Mouse (Mus musculus) CH12.LX (cell line): Measurements from ENCODE around the gene Gzmg.

Source experiments
- CTCF ChIP-seq, 2 experiments: IDR thresholded peaks in 1 of 2; conservative IDR thresholded peaks in 1 of 2; 2 replicates each; pipeline ENCODE4 v1.5.1; 2011 to 2012; ENCODE audit warnings: low read depth in 2 of 2, low read length in 2 of 2, improper control_type of control experiment in 1 of 2, inconsistent platforms in 1 of 2, mild to moderate bottlenecking in 1 of 2, moderate library complexity in 1 of 2
- GABPA ChIP-seq: IDR thresholded peaks from 2 replicates; pipeline ENCODE4 v1.6.1; 2012; ENCODE audit warnings: low read depth, low read length, improper control_type of control experiment, inconsistent platforms; ENCODE audit not compliant: insufficient replicate concordance
- KAT2A ChIP-seq: IDR thresholded peaks from 2 replicates; pipeline ENCODE4 v1.6.1; 2012; ENCODE audit warnings: low read length, improper control_type of control experiment, inconsistent platforms; ENCODE audit not compliant: insufficient replicate concordance
- MAFK ChIP-seq: IDR thresholded peaks from 2 replicates; pipeline ENCODE4 v1.6.1; 2011; ENCODE audit warnings: low read length, improper control_type of control experiment; ENCODE audit not compliant: insufficient replicate concordance
- MEF2A ChIP-seq: IDR thresholded peaks from 2 replicates; pipeline ENCODE4 v1.6.1; 2014; ENCODE audit warnings: low read depth, mild to moderate bottlenecking, inconsistent platforms, low read length, improper control_type of control experiment, borderline replicate concordance
- MYC ChIP-seq: IDR thresholded peaks from 2 replicates; pipeline ENCODE4 v1.6.1; 2011; ENCODE audit warnings: low read depth, mild to moderate bottlenecking, improper control_type of control experiment, low read length
- POLR2A ChIP-seq: IDR thresholded peaks from 2 replicates; pipeline ENCODE4 v1.6.1; 2011; ENCODE audit warnings: low read depth, mild to moderate bottlenecking, improper control_type of control experiment, low read length
- RCOR1 ChIP-seq: conservative IDR thresholded peaks from 2 replicates; pipeline ENCODE4 v1.6.1; 2012; ENCODE audit warnings: low read depth, mild to moderate bottlenecking, inconsistent platforms, low read length, improper control_type of control experiment
- TCF12 ChIP-seq: IDR thresholded peaks from 2 replicates; pipeline ENCODE4 v1.6.1; 2014; ENCODE audit warnings: low read depth, mild to moderate bottlenecking, inconsistent platforms, low read length, improper control_type of control experiment
- USF1 ChIP-seq: IDR thresholded peaks from 2 replicates; pipeline ENCODE4 v1.6.1; 2014; ENCODE audit warnings: low read depth, mild to moderate bottlenecking, inconsistent platforms, low read length, improper control_type of control experiment
- ZC3H11A ChIP-seq: IDR thresholded peaks from 2 replicates; pipeline ENCODE4 v1.6.1; 2012; ENCODE audit warnings: low read depth, mild to moderate bottlenecking, inconsistent platforms, low read length, improper control_type of control experiment
- ZMIZ1 ChIP-seq: IDR thresholded peaks from 2 replicates; pipeline ENCODE4 v1.6.1; 2012; ENCODE audit warnings: low read depth, mild to moderate bottlenecking, inconsistent platforms, low read length, improper control_type of control experiment
- ZNF384 ChIP-seq: IDR thresholded peaks from 2 replicates; pipeline ENCODE4 v1.6.1; 2012; ENCODE audit warnings: low read depth, low read length, improper control_type of control experiment, inconsistent platforms

DNA sequence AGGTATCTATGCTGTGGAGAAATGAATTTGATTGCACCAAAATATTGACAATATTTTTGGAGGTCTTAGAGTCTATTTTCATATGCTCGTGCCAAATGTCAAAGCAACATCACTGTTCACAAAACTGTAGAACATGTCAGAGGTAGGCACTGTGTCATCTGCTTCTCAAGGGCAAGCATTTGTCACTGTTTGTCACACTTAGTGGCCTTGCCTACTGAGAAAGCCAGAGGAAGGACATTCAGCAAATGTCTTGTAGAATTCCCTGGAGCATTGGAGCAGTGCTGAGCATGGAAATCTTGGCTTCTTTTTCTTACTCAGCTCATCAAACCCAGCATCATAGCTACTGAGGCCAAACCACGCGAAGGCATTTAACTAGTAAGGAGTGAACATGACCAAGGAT, 35.9 kb downstream of the Gzmg start:
- TF ChIP-seq GABPA (no peak), ZC3H11A (no peak), ZNF384 (no peak), MEF2A (no peak), POLR2A (no peak), MAFK (no peak), TCF12 (no peak), CTCF (conservative IDR thresholded peaks at IDR 0.05 in 1 of 2, IDR thresholded peaks at IDR 0.05 in 1 of 2; ENCODE audit: low read depth in 2 of 2, low read length in 2 of 2) (no peak), ZMIZ1 (no peak), KAT2A (no peak), MYC (no peak), USF1 (no peak), RCOR1 (no peak)
